Mouse (Mus musculus): ENCODE results near the gene Cstf3.

Cstf3 gene

GRCm38 (mm10) chr2:104714254-104714691 is 124.0 kb downstream of the Cstf3 start:
- no peak for DNase-seq

Measured in right cerebral cortex, postnatal 14 days (tissue).